Mouse (Mus musculus) forebrain, postnatal 0 days (tissue): ENCODE measurements at regions not wholly inside any gene's neighbourhood (a gene's known extent, or its start where the extent isn't known, plus 50 kb on each side); places are given as distances from the start of the nearest gene placed in this dataset.

Experiments used
- ATAC-seq: fragments of 200-750 bp; cut with Nextera tagmentation; 2 replicates; pipeline ENCODE4 v1.8.0; 2017; ENCODE audit warnings: mild to moderate bottlenecking, moderate library complexity
- DNase-seq: peaks from one replicate; pipeline ENCODE4 v3.0.0-alpha.2; 2015
- H3K27ac ChIP-seq: fragments of 300-500 bp; sonication (generic); 2 replicates; pipeline ENCODE4 v1.5.1; 2014; ENCODE audit warnings: low read depth, mild to moderate bottlenecking, antibody characterized with exemption, low read length, moderate library complexity, mixed read lengths
- H3K27me3 ChIP-seq: fragments of 300-500 bp; sonication (generic); 2 replicates; pipeline ENCODE4 v1.6.1; 2014; ENCODE audit warnings: mild to moderate bottlenecking, low read length, mixed read lengths; ENCODE audit not compliant: insufficient read depth
- H3K36me3 ChIP-seq: fragments of 300-500 bp; sonication (generic); 2 replicates; pipeline ENCODE4 v1.6.1; 2014; ENCODE audit warnings: mild to moderate bottlenecking, moderate library complexity; ENCODE audit not compliant: insufficient read depth
- H3K4me1 ChIP-seq: fragments of 300-500 bp; sonication (generic); 2 replicates; pipeline ENCODE4 v1.6.1; 2014; ENCODE audit warnings: antibody characterized with exemption; ENCODE audit not compliant: insufficient read depth
- H3K4me2 ChIP-seq: fragments of 300-500 bp; sonication (generic); 2 replicates; pipeline ENCODE4 v1.6.1; 2014; ENCODE audit warnings: low read depth, mild to moderate bottlenecking, moderate library complexity
- H3K4me3 ChIP-seq: fragments of 300-500 bp; sonication (generic); 2 replicates; pipeline ENCODE4 v1.5.1; 2014; ENCODE audit warnings: low read depth, low read length, mixed read lengths
- H3K9ac ChIP-seq: fragments of 300-500 bp; sonication (generic); 2 replicates; pipeline ENCODE4 v1.6.1; 2014; ENCODE audit warnings: mild to moderate bottlenecking
- H3K9me3 ChIP-seq: fragments of 300-500 bp; sonication (generic); 2 replicates; pipeline ENCODE4 v1.6.1; 2016; ENCODE audit warnings: low read length
- CTCF ChIP-seq: sonication (generic); IDR thresholded peaks from 2 replicates; pipeline ENCODE4 v1.5.1; 2016; ENCODE audit warnings: antibody characterized with exemption, control low read depth, low read depth
- WGBS: fragments of 180-500 bp; shearing (Covaris S2); extraction: QIAGEN DNeasy Blood & Tissue Kit; methylation state at CpG from one replicate; pipeline ENCODE4 v1.1.7; 2014; 5-methylcytosine and 5-hydroxymethylcytosine counted together

GRCm38 (mm10) chr14:81254343-81254838, 1270.5 kb downstream of the Olfm4 start:
- no peak overlapping the region for H3K9ac ChIP-seq
- H3K27ac ChIP-seq: no peak overlapping the region
- no peaks in the 10 kb centered on the region for H3K27me3 ChIP-seq
- ATAC-seq: peak; percentile 61; the same call in 1 of the 2 replicates
- WGBS: 62% methylated on average over 4 of the region's 4 CpGs
- no peaks in the 10 kb centered on the region for H3K9me3 ChIP-seq
- H3K4me1 ChIP-seq: no peaks in the 10 kb centered on the region
- DNase-seq: peak; percentile 9
- no peak for TF ChIP-seq CTCF
- no peaks in the 10 kb centered on the region for H3K36me3 ChIP-seq
- no peak overlapping the region for H3K4me2 ChIP-seq
- H3K4me3 ChIP-seq: no peak overlapping the region

DNA sequence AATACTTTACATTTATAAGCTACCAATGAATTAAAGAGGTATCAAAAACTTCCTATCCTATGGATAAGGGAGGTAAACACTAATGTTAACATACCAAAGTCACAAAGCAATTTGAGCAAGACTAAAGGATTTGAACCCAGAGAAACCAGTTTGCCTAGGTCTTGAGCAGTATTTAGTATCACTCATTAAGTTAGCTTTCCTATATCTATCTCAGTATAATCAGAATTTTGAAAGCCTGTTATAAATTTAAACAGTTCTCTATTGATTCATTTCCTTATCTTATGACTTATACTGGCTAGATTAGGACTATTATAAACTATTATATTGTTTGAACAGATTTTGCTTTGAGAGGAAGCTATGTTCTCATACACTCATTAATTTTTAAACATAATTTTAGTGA, 1271.5 kb downstream of the Olfm4 start:
- Histone ChIP-seq H3K9me3 (no peaks in the 10 kb centered on the region), H3K4me3 (no peak overlapping the region), H3K36me3 (no peaks in the 10 kb centered on the region), H3K4me2 (no peak overlapping the region), H3K27ac (no peak overlapping the region), H3K4me1 (no peaks in the 10 kb centered on the region), H3K27me3 (no peaks in the 10 kb centered on the region), H3K9ac (no peak overlapping the region)
- DNase-seq: no peak
- ATAC-seq: no peak
- TF ChIP-seq CTCF: no peak

DNA sequence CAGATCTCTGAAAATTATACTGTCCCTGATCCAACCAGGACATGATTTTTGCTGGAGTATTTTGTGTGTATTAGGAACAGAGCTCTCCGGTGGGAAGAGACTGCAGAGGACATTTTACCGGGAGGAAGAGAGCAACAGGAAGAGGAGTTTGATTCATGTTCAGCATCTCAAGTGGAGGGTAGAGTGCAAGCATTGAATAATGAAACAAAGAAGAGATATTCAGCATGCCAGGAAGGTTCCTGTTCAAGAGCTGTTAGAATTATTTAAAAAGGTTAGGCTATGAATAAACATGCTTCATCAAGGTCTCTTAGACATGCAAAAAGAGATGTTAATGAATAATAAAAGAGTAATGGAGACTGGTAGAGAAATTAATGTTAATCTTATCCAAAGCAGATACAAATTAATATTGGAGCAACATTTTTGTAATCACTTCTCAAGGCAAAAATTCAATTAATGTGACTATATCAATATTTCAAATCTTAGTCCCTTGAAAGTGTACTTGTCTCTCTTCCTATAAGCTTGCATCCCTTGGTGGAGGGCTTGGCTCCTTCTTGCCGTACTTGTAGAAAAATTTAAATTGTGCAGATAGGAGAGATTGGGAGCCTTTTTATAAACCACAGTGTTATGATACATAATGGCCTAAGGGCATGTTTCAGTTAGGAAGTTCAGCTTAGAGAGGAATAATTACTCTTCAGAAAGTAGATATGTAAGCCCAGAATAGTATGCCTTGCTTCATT, 1283.9 kb downstream of the Olfm4 start:
- DNase-seq (no peak), ATAC-seq (peak; percentile 72)
- H3K27me3 ChIP-seq: no peaks in the 10 kb centered on the region
- 38% methylated on average over 3 of the region's 3 CpGs for WGBS
- H3K4me1 ChIP-seq: no peaks in the 10 kb centered on the region
- H3K4me3 ChIP-seq: no peak overlapping the region
- H3K9ac ChIP-seq: no peak overlapping the region
- no peak overlapping the region for H3K4me2 ChIP-seq
- H3K9me3 ChIP-seq: no peaks in the 10 kb centered on the region
- 0 out of 2 replicates have a peak overlapping the region, but pooled peaks have one; percentile 1 for H3K27ac ChIP-seq
- no peak for TF ChIP-seq CTCF
- no peaks in the 10 kb centered on the region for H3K36me3 ChIP-seq

DNA sequence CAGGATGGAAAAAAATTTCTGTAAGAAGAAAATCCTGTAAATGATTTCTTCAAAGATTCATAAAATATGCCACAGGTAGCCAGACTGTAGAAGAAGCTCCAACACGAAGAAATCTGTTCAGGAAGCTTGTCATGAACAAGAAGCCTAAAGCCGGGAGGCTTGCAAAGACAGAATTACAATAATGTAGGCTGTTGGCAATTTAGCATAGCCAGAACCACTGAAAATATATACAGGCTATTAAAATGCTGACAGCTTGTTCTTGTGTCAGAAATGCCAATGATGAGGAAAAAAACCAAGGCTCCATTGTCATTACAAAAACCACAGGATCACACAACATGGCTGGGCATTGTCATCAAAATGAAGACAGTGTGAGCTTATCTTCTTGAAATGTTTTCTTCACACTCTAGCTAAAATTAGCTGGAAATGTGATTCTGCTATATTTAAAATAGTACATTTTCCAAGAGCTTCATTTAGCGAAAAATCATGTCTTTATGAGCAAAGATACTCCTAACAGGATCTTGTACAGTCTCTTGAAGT, 1303.7 kb downstream of the Olfm4 start:
- H3K9ac ChIP-seq: no peak overlapping the region
- H3K9me3 ChIP-seq: no peaks in the 10 kb centered on the region
- no peak for TF ChIP-seq CTCF
- no peaks in the 10 kb centered on the region for H3K27me3 ChIP-seq
- peak; percentile 70 for DNase-seq
- H3K4me2 ChIP-seq: no peak overlapping the region
- 46% methylated on average over 3 of the region's 3 CpGs for WGBS
- H3K4me3 ChIP-seq: no peak overlapping the region
- no peaks in the 10 kb centered on the region for H3K4me1 ChIP-seq
- no peaks in the 10 kb centered on the region for H3K36me3 ChIP-seq
- peak overlapping the region; percentile 40; the same call in 1 of the 2 replicates for H3K27ac ChIP-seq
- ATAC-seq: peak; percentile 78

DNA sequence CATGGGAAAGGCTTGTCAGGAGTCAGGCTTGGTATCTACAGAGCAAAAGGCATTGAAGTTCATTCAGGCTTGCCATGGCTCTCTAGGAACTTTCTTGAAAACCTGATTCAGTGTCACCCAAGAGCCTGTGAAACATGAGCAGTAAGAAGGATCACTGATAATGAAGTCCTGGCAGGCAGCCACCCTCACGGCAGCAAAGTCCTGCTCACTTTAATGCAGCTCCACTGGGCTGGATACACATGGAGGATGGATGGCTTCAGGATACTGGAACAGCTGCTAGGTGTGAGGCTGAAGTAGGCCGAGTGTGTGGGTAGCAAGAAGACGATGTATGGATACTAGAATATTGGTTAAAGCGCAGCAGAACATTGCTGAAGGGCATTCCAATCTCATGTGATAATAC, 1323.3 kb downstream of the Olfm4 start:
- peak; percentile 27 for DNase-seq
- WGBS: 26% methylated on average over 4 of the region's 4 CpGs
- TF ChIP-seq CTCF: no peak

DNA sequence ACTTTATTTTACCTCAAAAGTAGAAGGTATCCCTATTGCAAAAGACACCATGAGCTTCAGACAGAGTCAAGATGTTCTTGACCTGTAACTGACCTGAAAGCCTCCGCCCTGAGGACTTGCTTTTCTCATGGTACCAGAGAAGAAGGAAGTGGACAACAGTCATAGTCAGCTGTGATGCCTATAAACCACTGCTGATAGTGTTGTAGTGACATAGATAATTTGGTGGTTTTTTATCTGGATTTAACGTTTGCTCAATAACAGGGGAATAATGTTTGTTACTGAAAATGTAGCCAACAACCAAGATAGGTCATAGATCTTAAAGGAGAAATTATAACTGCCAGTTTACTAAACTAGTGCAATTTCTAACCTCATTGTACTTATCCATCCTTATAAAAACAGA, 1357.2 kb downstream of the Olfm4 start:
- Histone ChIP-seq H3K4me2 (no peak overlapping the region), H3K27ac (no peak overlapping the region), H3K9ac (no peak overlapping the region), H3K9me3 (no peaks in the 10 kb centered on the region), H3K4me1 (no peaks in the 10 kb centered on the region), H3K4me3 (no peak overlapping the region), H3K36me3 (no peaks in the 10 kb centered on the region), H3K27me3 (no peaks in the 10 kb centered on the region)
- no peak for ATAC-seq
- no peak for DNase-seq
- WGBS: 88% methylated on average over 2 of the region's 2 CpGs
- no peak for TF ChIP-seq CTCF

More for the DNA sequence above, 1323.3 kb downstream of the Olfm4 start:
- H3K27ac ChIP-seq: no peak overlapping the region
- H3K9ac ChIP-seq: no peak overlapping the region
- no peak overlapping the region for H3K4me2 ChIP-seq
- no peaks in the 10 kb centered on the region; the same call in 1 of the 2 replicates for H3K4me1 ChIP-seq
- H3K9me3 ChIP-seq: no peaks in the 10 kb centered on the region
- no peak for ATAC-seq
- H3K4me3 ChIP-seq: no peak overlapping the region
- H3K27me3 ChIP-seq: no peaks in the 10 kb centered on the region
- no peaks in the 10 kb centered on the region for H3K36me3 ChIP-seq

DNA sequence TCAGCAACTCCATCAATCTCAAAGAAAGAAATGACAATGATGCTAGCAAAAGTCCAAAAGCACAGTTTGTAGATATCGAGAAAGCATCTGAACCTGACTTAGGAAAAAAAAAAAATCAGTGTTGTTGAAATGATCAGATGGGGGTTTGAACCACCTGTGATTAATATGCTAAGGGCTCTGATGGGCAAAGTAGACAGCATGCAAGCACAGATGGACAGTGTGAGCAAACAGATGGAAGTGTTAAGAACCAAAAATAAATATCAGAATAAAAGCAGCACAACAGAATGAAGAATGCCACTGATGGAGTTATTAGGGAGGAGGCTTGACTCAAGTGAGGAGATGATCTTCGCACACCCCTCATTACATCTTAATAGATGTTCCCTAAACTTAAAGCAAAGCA, 1403.7 kb downstream of the Olfm4 start:
- no peaks in the 10 kb centered on the region for H3K9me3 ChIP-seq
- no peak overlapping the region for H3K4me2 ChIP-seq
- TF ChIP-seq CTCF: no peak
- no peaks in the 10 kb centered on the region for H3K36me3 ChIP-seq
- ATAC-seq: no peak
- H3K27me3 ChIP-seq: no peaks in the 10 kb centered on the region
- H3K4me3 ChIP-seq: no peak overlapping the region
- no peaks in the 10 kb centered on the region for H3K4me1 ChIP-seq
- WGBS: 79% methylated on average over 2 of the region's 2 CpGs
- H3K9ac ChIP-seq: no peak overlapping the region
- no peak overlapping the region for H3K27ac ChIP-seq
- DNase-seq: peak; percentile 16
